Mouse (Mus musculus) liver, embryonic 15.5 days (tissue): Measurements from ENCODE around the gene Asxl1. TPM values are rescaled to one million over a fixed set of nuclear protein-coding genes. Genes with fewer than 3 reads are reported as not detected.

Experiments
- ATAC-seq: fragments of 200-750 bp; cut with Nextera tagmentation; 2 replicates; pipeline ENCODE4 v1.8.0; 2017; ENCODE audit warnings: moderate number of reproducible peaks, mild to moderate bottlenecking, moderate library complexity; ENCODE audit not compliant: insufficient read depth
- H3K27ac ChIP-seq: fragments of 300-500 bp; sonication (generic); replicated peaks from 2 replicates; pipeline ENCODE4 v1.5.1; 2015; ENCODE audit warnings: mild to moderate bottlenecking, inconsistent platforms
- H3K27me3 ChIP-seq: fragments of 300-500 bp; sonication (generic); 2 replicates; pipeline ENCODE4 v1.6.1; 2015; ENCODE audit warnings: mild to moderate bottlenecking, inconsistent platforms
- H3K36me3 ChIP-seq: fragments of 300-500 bp; sonication (generic); replicated peaks from 2 replicates; pipeline ENCODE4 v1.6.1; 2015; ENCODE audit warnings: moderate library complexity, mild to moderate bottlenecking, inconsistent platforms
- H3K4me1 ChIP-seq: fragments of 300-500 bp; sonication (generic); replicated peaks from 2 replicates; pipeline ENCODE4 v1.6.1; 2015; ENCODE audit warnings: inconsistent platforms
- H3K4me2 ChIP-seq: fragments of 300-500 bp; sonication (generic); 2 replicates; pipeline ENCODE4 v1.6.1; 2015; ENCODE audit warnings: moderate library complexity, mild to moderate bottlenecking, inconsistent platforms
- H3K4me3 ChIP-seq: fragments of 300-500 bp; sonication (generic); replicated peaks from 2 replicates; pipeline ENCODE4 v1.5.1; 2015; ENCODE audit warnings: mild to moderate bottlenecking, inconsistent platforms
- H3K9ac ChIP-seq: fragments of 300-500 bp; sonication (generic); 2 replicates; pipeline ENCODE4 v1.6.1; 2015; ENCODE audit warnings: moderate library complexity, mild to moderate bottlenecking, inconsistent platforms
- H3K9me3 ChIP-seq: fragments of 300-500 bp; sonication (generic); replicated peaks from 2 replicates; pipeline ENCODE4 v1.6.1; 2016; ENCODE audit warnings: inconsistent platforms
- WGBS: fragments of 180-500 bp; shearing (Covaris S2); methylation state at CpG from one replicate; pipeline ENCODE4 v1.1.7; 2015; ENCODE audit warnings: mixed read lengths; ENCODE audit not compliant: insufficient replicate concordance; 5-methylcytosine and 5-hydroxymethylcytosine counted together
- polyA plus RNA-seq: library from polyadenylated mRNA; unstranded; fragments of >200 nt; fragmentation: Nextera tagmentation; extraction: Ambion mirVana; gene quantifications from 2 replicates; pipeline ENCODE4 v1.2.1, GENCODE M21; 2015

Asxl1 gene
- polyA plus RNA-seq, 1 experiment from 2014 or later = 6.4 TPM

- ATAC-seq = peak; percentile 33
- peaks cover 74% of the 10 kb centered on the region for H3K4me1 ChIP-seq
- WGBS = 1% methylated on average over 59 of the region's 59 CpGs
Measured at GRCm38 (mm10) chr2:153443434-153444240, 98.0 kb downstream of the Asxl1 start.

GRCm38 (mm10) chr2:153444254-153445136 lies 98.9 kb downstream of the Asxl1 start:
- Histone ChIP-seq H3K4me2 (peak overlapping the region; percentile 92), H3K4me1 (peaks cover 69% of the 10 kb centered on the region), H3K9ac (peak overlapping the region; percentile 65), H3K27ac (peak overlapping the region; percentile 82), H3K27me3 (peaks cover 38% of the 10 kb centered on the region), H3K9me3 (no peaks in the 10 kb centered on the region), H3K36me3 (no peaks in the 10 kb centered on the region), H3K4me3 (peak overlapping the region; percentile 69)
- WGBS = 0% methylated on average over 32 of the region's 64 CpGs
- ATAC-seq = peak; percentile 61

More at GRCm38 (mm10) chr2:153443434-153444240, 98.0 kb downstream of the Asxl1 start:
- Histone ChIP-seq H3K36me3 (no peaks in the 10 kb centered on the region), H3K4me3 (peak overlapping the region; percentile 69), H3K4me2 (peak overlapping the region; percentile 92), H3K9ac (peak overlapping the region; percentile 65), H3K9me3 (no peaks in the 10 kb centered on the region), H3K27me3 (peaks cover 38% of the 10 kb centered on the region), H3K27ac (peak overlapping the region; percentile 82)

DNA sequence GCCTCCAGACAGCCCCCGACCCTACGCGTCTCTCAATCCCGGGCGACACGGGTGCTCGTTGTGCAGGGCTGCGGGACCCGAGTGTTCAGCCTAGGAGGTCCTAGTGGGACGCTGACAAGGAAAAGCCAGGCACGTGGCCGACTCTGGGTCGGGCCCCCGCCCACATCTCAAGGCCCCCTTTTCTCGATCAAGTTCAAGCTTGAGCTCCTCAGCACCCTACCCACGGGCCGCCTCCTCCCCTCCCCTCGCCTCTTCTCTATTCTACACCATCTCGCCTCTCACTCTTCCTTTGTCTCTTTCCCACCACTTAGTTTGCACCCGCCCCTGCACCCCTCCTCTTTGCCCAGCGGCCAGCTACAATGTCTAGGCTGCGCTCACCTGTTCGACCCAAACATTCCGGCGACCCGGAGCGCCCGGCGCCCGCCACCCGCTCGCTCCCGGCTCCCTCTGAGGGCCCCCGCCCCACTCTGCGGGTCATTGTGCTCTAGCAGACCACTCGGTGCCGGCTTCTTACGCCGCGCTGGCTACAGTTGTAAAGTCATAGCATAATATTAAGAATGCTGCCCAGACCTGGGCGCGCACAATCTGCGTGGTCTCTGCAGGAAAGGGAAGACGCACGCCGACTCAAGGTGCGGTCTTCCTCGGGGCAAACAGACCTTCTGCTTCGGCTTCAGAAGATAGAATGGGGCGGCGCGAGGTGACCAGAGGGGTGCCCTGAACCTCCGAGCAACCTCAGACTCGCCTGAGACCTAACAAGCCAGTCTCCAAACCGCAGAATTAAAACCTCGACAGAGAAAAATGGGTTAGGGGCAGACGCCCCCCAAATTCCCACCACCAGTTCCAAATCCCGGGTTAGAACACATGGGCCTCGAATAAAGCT lies 99.7 kb downstream of the Asxl1 start:
- H3K4me1 ChIP-seq = peaks cover 65% of the 10 kb centered on the region

GRCm38 (mm10) chr2:153446017-153446408 lies 100.4 kb downstream of the Asxl1 start:
- Histone ChIP-seq H3K9ac (no peak overlapping the region), H3K4me3 (peak overlapping the region; percentile 69), H3K4me1 (peaks cover 59% of the 10 kb centered on the region), H3K27ac (no peak overlapping the region), H3K9me3 (no peaks in the 10 kb centered on the region), H3K27me3 (peaks cover 38% of the 10 kb centered on the region), H3K4me2 (peak overlapping the region; percentile 92), H3K36me3 (no peaks in the 10 kb centered on the region)
- 2% methylated on average over 8 of the region's 8 CpGs for WGBS
- ATAC-seq = no peak

More for the DNA sequence above, 99.7 kb downstream of the Asxl1 start:
- Histone ChIP-seq H3K27ac (peak overlapping the region; percentile 59), H3K27me3 (peaks cover 38% of the 10 kb centered on the region), H3K9ac (peak overlapping the region; percentile 65; the same call in 1 of the 2 replicates), H3K4me2 (peak overlapping the region; percentile 92), H3K9me3 (no peaks in the 10 kb centered on the region), H3K36me3 (no peaks in the 10 kb centered on the region), H3K4me3 (peak overlapping the region; percentile 69)
- ATAC-seq = peak; percentile 10
- under 1% methylated on average over 59 of the region's 59 CpGs for WGBS

DNA sequence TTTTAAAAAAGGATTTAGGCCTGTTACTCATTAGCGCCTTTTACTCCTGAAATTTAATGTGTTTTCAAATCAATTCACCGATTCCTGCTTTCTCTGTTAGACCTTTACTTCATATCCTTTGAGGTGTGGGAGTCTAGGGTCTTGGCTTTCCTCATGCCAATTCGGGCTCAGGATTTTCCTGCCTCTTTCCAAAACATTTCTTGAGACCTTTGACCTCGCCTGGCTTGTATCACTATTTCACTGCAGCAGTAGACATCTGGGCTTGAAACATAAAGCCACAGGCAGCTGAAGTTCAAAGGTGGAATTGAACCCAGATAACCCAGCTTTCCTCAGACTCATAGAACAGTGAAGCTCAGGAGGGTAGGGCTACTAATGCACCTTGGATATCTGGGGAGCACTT lies 100.8 kb downstream of the Asxl1 start:
- Histone ChIP-seq H3K9me3 (no peaks in the 10 kb centered on the region), H3K4me3 (no peak overlapping the region), H3K4me2 (no peak overlapping the region; the same call in 1 of the 2 replicates), H3K36me3 (no peaks in the 10 kb centered on the region), H3K4me1 (peaks cover 54% of the 10 kb centered on the region), H3K27ac (no peak overlapping the region), H3K9ac (no peak overlapping the region), H3K27me3 (peaks cover 38% of the 10 kb centered on the region)
- ATAC-seq = no peak
- WGBS = 28% methylated on average over 4 of the region's 4 CpGs

GRCm38 (mm10) chr2:153447719-153448118 lies 102.1 kb downstream of the Asxl1 start:
- no peak overlapping the region for H3K4me2 ChIP-seq

DNA sequence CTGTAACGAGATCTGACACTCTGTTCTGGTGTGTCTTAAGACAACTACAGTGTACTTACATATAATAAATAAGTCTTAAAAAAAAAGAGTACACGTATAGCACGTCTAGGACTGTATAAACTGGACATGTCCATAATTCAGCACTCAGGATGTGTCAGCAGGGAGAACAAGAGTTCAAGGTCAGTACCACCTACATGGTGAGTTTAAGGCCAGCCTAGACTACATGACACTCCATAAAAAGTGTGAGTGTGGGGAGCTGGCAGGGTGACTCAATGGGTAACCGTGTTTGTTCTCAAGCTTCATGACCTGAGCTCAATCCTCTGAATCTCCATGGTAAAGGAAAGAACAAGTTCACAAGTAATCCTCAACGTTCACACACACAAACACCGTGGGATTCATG lies 102.9 kb downstream of the Asxl1 start:
- Histone ChIP-seq H3K4me3 (no peak overlapping the region), H3K4me2 (no peak overlapping the region), H3K4me1 (peaks cover 49% of the 10 kb centered on the region), H3K36me3 (no peaks in the 10 kb centered on the region), H3K27ac (no peak overlapping the region), H3K27me3 (peaks cover 26% of the 10 kb centered on the region), H3K9me3 (no peaks in the 10 kb centered on the region), H3K9ac (no peak overlapping the region)
- 80% methylated on average over 6 of the region's 6 CpGs for WGBS
- no peak for ATAC-seq

More at GRCm38 (mm10) chr2:153447719-153448118, 102.1 kb downstream of the Asxl1 start:
- Histone ChIP-seq H3K4me1 (peaks cover 47% of the 10 kb centered on the region), H3K4me3 (no peak overlapping the region), H3K27me3 (peaks cover 34% of the 10 kb centered on the region), H3K27ac (no peak overlapping the region), H3K9ac (no peak overlapping the region), H3K9me3 (no peaks in the 10 kb centered on the region), H3K36me3 (no peaks in the 10 kb centered on the region)
- no peak for ATAC-seq
- 76% methylated on average over 3 of the region's 3 CpGs for WGBS

Other genes starting within 250 kb of the Asxl1 start
- 11.4 and 12.7 TPM in 2 replicates for gene Hck, start 237.4 kb upstream of the Asxl1 start, polyA plus RNA-seq
- gene Tm9sf4, start 184.5 kb upstream of the Asxl1 start, polyA plus RNA-seq = 29.6 and 29.7 TPM in 2 replicates
- 2.1 and 2.6 TPM in 2 replicates for gene Tspyl3, start 120.4 kb upstream of the Asxl1 start, polyA plus RNA-seq
- gene Plagl2, start 104.4 kb upstream of the Asxl1 start, polyA plus RNA-seq = 17.1 TPM in 2 replicates
- gene Pofut1, start 104.3 kb upstream of the Asxl1 start, polyA plus RNA-seq = 2.6 TPM in 2 replicates
- gene Kif3b, start 54.4 kb upstream of the Asxl1 start, polyA plus RNA-seq = 1.4 and 2.0 TPM in 2 replicates
- not detected in 2 replicates for gene 4930404H24Rik, start 147.0 kb downstream of the Asxl1 start, polyA plus RNA-seq
- 4.7 and 4.9 TPM in 2 replicates for gene Nol4l, start 184.1 kb downstream of the Asxl1 start, polyA plus RNA-seq